Mouse (Mus musculus) heart, embryonic 14.5 days (tissue): ENCODE results near the gene Snd1. TPM values are rescaled to one million over a fixed set of nuclear protein-coding genes. Genes with fewer than 3 reads are reported as not detected.
A peak's percentile ranks its signal among the peaks of the same experiment; 100 is the strongest.

Experiments
- ATAC-seq: fragments of 200-750 bp; cut with Nextera tagmentation; 2 replicates; pipeline ENCODE4 v1.8.0; 2017; ENCODE audit warnings: low read depth, moderate TSS enrichment; ENCODE audit not compliant: insufficient number of reproducible peaks, insufficient read depth, low FRiP score
- H3K27ac ChIP-seq, 2 experiments: fragments of 200-500 bp in 1 of 2; fragments of 300-500 bp in 1 of 2; sonication (generic) in 1 of 2; replicated peaks in 1 of 2; 2 replicates each; pipeline ENCODE4 v1.5.1; 2012 to 2014; ENCODE audit warnings: low read depth in 2 of 2, low read length in 2 of 2, control low read depth in 1 of 2, mild to moderate bottlenecking in 1 of 2, mixed read lengths in 1 of 2; ENCODE audit not compliant: control insufficient read depth in 1 of 2, insufficient read depth in 1 of 2
- H3K27me3 ChIP-seq: fragments of 300-500 bp; sonication (generic); 2 replicates; pipeline ENCODE4 v1.6.1; 2014; ENCODE audit warnings: mild to moderate bottlenecking, low read length, control low read depth; ENCODE audit not compliant: control insufficient read depth, insufficient read depth
- H3K36me3 ChIP-seq: fragments of 300-500 bp; sonication (generic); 2 replicates; pipeline ENCODE4 v1.6.1; 2014; ENCODE audit warnings: mild to moderate bottlenecking, control low read depth, low read length, mixed read lengths; ENCODE audit not compliant: control insufficient read depth, insufficient read depth
- H3K4me1 ChIP-seq, 2 experiments: fragments of 200-500 bp in 1 of 2; fragments of 300-500 bp in 1 of 2; sonication (generic) in 1 of 2; 2 replicates each; pipeline ENCODE4 v1.6.1; 2012 to 2014; ENCODE audit warnings: low read length in 2 of 2, control low read depth in 1 of 2, mixed read lengths in 1 of 2; ENCODE audit not compliant: control insufficient read depth in 2 of 2, insufficient read depth in 2 of 2
- H3K4me2 ChIP-seq: fragments of 300-500 bp; sonication (generic); 2 replicates; pipeline ENCODE4 v1.6.1; 2014; ENCODE audit warnings: mild to moderate bottlenecking, low read length
- H3K4me3 ChIP-seq, 2 experiments: fragments of 200-500 bp in 1 of 2; fragments of 300-500 bp in 1 of 2; sonication (generic) in 1 of 2; 2 replicates each; pipeline ENCODE4 v1.5.1; 2012 to 2014; ENCODE audit warnings: low read length in 2 of 2, mild to moderate bottlenecking in 2 of 2, control low read depth in 1 of 2, low read depth in 1 of 2, moderate library complexity in 1 of 2; ENCODE audit not compliant: control insufficient read depth in 1 of 2, insufficient read depth in 1 of 2
- H3K9ac ChIP-seq: fragments of 300-500 bp; sonication (generic); 2 replicates; pipeline ENCODE4 v1.6.1; 2014; ENCODE audit warnings: mild to moderate bottlenecking, low read length
- H3K9me3 ChIP-seq: fragments of 300-500 bp; sonication (generic); 2 replicates; pipeline ENCODE4 v1.6.1; 2016; ENCODE audit warnings: low read length, control low read depth; ENCODE audit not compliant: control insufficient read depth
- WGBS: fragments of 180-500 bp; shearing (Covaris S2); extraction: QIAGEN DNeasy Blood & Tissue Kit; methylation state at CpG from one replicate; pipeline ENCODE4 v1.1.7; 2014; 5-methylcytosine and 5-hydroxymethylcytosine counted together
- polyA plus RNA-seq: library from polyadenylated mRNA; unstranded; fragments of >200 nt; fragmentation: Nextera tagmentation; extraction: Ambion mirVana; gene quantifications from 2 replicates; pipeline ENCODE4 v1.2.1, GENCODE M21; 2014

Gene Snd1
- polyA plus RNA-seq, 1 experiment from 2014 or later = 80.0 TPM

- 74% methylated on average over 3 of the region's 3 CpGs for WGBS
- Histone ChIP-seq H3K27ac (no peak overlapping the region), H3K4me1 (peaks cover 19 to 48% of the 10 kb centered on the region in 2 experiments), H3K9ac (no peak overlapping the region), H3K9me3 (no peaks in the 10 kb centered on the region), H3K27me3 (no peaks in the 10 kb centered on the region), H3K36me3 (peaks cover 12% of the 10 kb centered on the region), H3K4me3 (no peak overlapping the region), H3K4me2 (no peak overlapping the region)
- ATAC-seq = no peak
Observed at GRCm38 (mm10) chr6:28622963-28623362, 148.0 kb downstream of the Snd1 start.

GRCm38 (mm10) chr6:28628408-28628807 is 153.5 kb downstream of the Snd1 start:
- no peak overlapping the region for H3K9ac ChIP-seq
- 28% methylated on average over 1 of the region's 1 CpGs for WGBS
- ATAC-seq = no peak
- H3K27ac ChIP-seq = no peak overlapping the region
- H3K4me3 ChIP-seq = no peak overlapping the region
- peaks cover 12% of the 10 kb centered on the region for H3K36me3 ChIP-seq
- H3K4me1 ChIP-seq = peaks cover 6 to 17% of the 10 kb centered on the region in 2 experiments
- H3K4me2 ChIP-seq = no peak overlapping the region
- no peaks in the 10 kb centered on the region for H3K9me3 ChIP-seq
- no peaks in the 10 kb centered on the region for H3K27me3 ChIP-seq

DNA sequence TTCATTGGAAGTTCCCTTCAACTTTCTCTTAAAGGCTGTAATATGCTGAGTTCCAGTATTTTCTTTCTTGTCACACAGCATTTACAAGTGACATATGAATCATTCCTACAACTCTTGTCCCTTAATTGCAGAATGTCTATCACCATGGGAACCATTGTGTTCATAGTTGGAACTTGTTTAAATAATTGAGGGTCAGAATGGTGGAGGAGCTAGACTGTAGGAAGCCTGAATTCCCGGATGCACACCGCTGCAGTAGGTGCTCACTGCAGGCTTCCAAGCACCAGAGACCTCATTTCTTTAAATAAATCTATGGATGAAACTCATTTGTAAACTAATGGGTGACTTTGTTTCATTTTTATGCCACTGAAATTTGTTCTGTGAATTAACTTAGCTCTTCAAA is 154.9 kb downstream of the Snd1 start:
- Histone ChIP-seq H3K36me3 (peaks cover 12% of the 10 kb centered on the region), H3K9me3 (no peaks in the 10 kb centered on the region), H3K27me3 (no peaks in the 10 kb centered on the region), H3K4me1 (peaks cover 6 to 22% of the 10 kb centered on the region in 2 experiments), H3K4me2 (no peak overlapping the region), H3K4me3 (no peak overlapping the region), H3K9ac (no peak overlapping the region), H3K27ac (no peak overlapping the region)
- 92% methylated on average over 2 of the region's 2 CpGs for WGBS
- ATAC-seq = no peak

- peaks cover 6 to 31% of the 10 kb centered on the region in 2 experiments for H3K4me1 ChIP-seq
- H3K36me3 ChIP-seq = peaks cover 11% of the 10 kb centered on the region
- no peak overlapping the region for H3K4me3 ChIP-seq
- H3K9ac ChIP-seq = no peak overlapping the region
- H3K9me3 ChIP-seq = no peaks in the 10 kb centered on the region
- no peak overlapping the region for H3K4me2 ChIP-seq
- 72% methylated on average over 2 of the region's 2 CpGs for WGBS
- no peak overlapping the region for H3K27ac ChIP-seq
- no peaks in the 10 kb centered on the region for H3K27me3 ChIP-seq
- no peak for ATAC-seq
Observed at GRCm38 (mm10) chr6:28630926-28631325, 156.0 kb downstream of the Snd1 start.

- Histone ChIP-seq H3K36me3 (no peaks in the 10 kb centered on the region), H3K4me1 (peaks cover 6 to 39% of the 10 kb centered on the region in 2 experiments), H3K4me2 (no peak overlapping the region), H3K27me3 (no peaks in the 10 kb centered on the region), H3K4me3 (no peak overlapping the region), H3K9ac (no peak overlapping the region), H3K27ac (peak overlapping the region; percentile 6 to 72; a peak in 3 of 4 replicates), H3K9me3 (no peaks in the 10 kb centered on the region)
- WGBS = 17% methylated on average over 2 of the region's 2 CpGs
- ATAC-seq = no peak
Observed at GRCm38 (mm10) chr6:28633120-28633519, 158.2 kb downstream of the Snd1 start.

DNA sequence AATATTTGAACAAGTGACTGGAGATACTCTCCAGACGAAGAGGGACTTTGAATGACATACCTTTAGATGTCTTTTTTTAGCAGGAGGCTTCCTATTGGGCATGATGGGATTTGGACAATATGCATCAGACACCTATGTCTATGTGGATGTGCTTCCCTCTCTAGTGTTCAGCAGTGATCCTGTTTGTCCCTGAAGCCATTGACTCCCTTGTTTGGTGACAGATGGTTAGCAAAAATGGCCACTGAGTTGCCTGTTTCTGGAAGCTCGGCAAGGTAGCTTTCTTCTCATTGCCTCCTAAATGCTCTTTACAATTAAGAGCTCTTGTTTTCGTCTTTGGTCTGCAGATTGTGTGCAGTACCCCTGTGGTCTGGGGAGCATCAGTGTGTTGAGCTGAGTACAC is 158.7 kb downstream of the Snd1 start:
- H3K4me2 ChIP-seq = no peak overlapping the region
- H3K4me3 ChIP-seq = no peak overlapping the region
- no peak overlapping the region; a peak in 1 of 4 replicates for H3K27ac ChIP-seq
- peaks cover 6 to 37% of the 10 kb centered on the region in 2 experiments for H3K4me1 ChIP-seq
- 53% methylated on average over 3 of the region's 3 CpGs for WGBS
- no peaks in the 10 kb centered on the region for H3K9me3 ChIP-seq
- no peaks in the 10 kb centered on the region for H3K36me3 ChIP-seq
- no peak for ATAC-seq
- no peak overlapping the region for H3K9ac ChIP-seq
- H3K27me3 ChIP-seq = no peaks in the 10 kb centered on the region

DNA sequence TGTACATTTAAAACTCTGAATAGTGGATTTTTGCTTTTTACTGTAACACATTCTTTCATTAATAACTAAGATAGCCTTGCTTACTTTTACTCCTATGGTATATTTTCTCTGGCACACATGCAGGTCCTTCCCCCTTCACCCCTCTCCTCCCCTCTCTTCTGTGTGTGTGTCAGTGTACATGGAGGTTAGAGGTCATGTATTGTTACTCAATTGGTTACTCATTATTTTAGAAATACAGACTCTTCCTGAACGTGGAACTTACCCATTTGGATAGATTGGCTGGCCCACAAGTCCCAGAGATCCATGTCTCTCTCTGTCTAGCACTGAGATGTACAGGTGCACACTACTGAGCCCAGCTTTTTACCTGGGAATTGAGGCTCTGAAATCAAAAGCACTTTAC is 160.2 kb downstream of the Snd1 start:
- Histone ChIP-seq H3K4me2 (no peak overlapping the region), H3K27ac (no peak overlapping the region), H3K9me3 (no peaks in the 10 kb centered on the region), H3K4me3 (no peak overlapping the region), H3K9ac (no peak overlapping the region), H3K36me3 (no peaks in the 10 kb centered on the region), H3K4me1 (peaks cover 6 to 37% of the 10 kb centered on the region in 2 experiments), H3K27me3 (no peaks in the 10 kb centered on the region)
- ATAC-seq = no peak
- 76% methylated on average over 1 of the region's 1 CpGs for WGBS
